Mouse (Mus musculus) lung, postnatal 0 days (tissue): ENCODE measurements around the gene Anapc15.
A peak's percentile ranks its signal among the peaks of the same experiment; 100 is the strongest.

ENCODE experiments used
- CTCF ChIP-seq: IDR thresholded peaks from 2 replicates; pipeline ENCODE4 v1.5.1; 2016; ENCODE audit warnings: antibody characterized with exemption, mild to moderate bottlenecking
- EP300 ChIP-seq: IDR thresholded peaks from 2 replicates; pipeline ENCODE4 v1.6.1; 2016; ENCODE audit warnings: antibody characterized with exemption, mild to moderate bottlenecking, control low read depth

DNA sequence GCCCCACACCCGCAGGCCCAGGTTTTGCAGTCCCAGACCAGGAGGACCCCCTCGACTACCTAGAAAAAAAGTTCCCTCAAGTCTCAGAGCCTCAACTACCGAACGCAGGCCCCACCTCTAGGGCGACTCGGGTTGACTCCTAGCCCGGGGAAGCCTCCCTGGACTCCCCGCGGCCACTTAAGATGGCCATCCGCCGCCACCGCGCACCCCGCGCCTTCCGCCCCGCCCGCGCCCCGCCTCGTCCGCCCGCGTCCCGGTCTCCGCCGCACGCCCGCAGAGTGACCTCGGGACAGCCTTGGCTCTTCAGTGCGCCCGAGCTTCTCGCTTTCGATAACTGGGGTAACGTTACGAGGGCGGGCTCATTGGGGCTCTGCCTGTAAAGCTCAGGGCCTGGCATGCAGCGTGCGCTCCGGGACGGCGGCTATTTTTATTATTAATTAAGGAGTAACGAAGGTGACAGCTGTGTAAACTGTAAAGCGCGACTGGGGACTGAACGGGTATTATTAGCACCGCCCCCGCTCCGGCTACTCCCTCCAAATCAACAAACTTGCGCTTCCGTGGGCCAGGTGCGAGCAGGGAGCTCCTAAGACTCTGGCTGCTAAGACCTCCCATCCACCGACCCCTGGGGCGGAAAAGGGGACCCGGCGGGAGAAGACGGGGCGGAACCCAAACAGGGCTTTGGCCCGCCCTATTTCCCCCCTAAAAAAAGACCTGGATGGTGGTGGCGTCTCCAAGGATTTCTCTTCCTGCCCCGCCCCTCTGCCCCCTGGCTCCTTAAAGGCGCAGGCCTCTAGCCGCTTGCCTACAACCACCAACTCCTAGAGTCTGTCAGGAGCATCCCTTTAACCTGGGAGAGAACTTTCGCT lies 25.7 kb upstream of the Anapc15 start, which contains the start of gene Inppl1:
- TF ChIP-seq CTCF: peak; percentile 56
- TF ChIP-seq EP300: peak; percentile 60
